In genomic region chr14:25420987-25421386, GRCm38 (mm10) we compare ENCODE assay signal across 8 mouse cellular contexts. TPM values are rescaled to one million over a fixed set of nuclear protein-coding genes. Genes with fewer than 3 reads are reported as not detected.
DNase-seq lines count a peak whose midpoint lies in the region; ATAC-seq lines count a peak whose summit lies in the region.

No protein-coding gene starts in this region.

- no peaks in the 10 kb centered on the region for H3K9me3 ChIP-seq in heart, embryonic 11.5 days (replicated peaks; ENCODE audit: control insufficient read depth, low read length)
- H3K9me3 ChIP-seq in kidney, embryonic 16.5 days (ENCODE audit: low read length): no peaks in the 10 kb centered on the region
- no peaks in the 10 kb centered on the region for H3K9me3 ChIP-seq in stomach, embryonic 14.5 days (ENCODE audit: control insufficient read depth, low read depth, low read length)

- 92% methylated on average over 1 of the region's 1 CpGs for WGBS in heart, embryonic 11.5 days (ENCODE audit: insufficient replicate concordance)
- 100% methylated on average over 1 of the region's 1 CpGs for WGBS in kidney, embryonic 16.5 days
- WGBS in stomach, embryonic 14.5 days: 100% methylated on average over 1 of the region's 1 CpGs

- no peak overlapping the region for H3K4me2 ChIP-seq in heart, embryonic 11.5 days
- H3K4me2 ChIP-seq in kidney, embryonic 16.5 days (replicated peaks; ENCODE audit: low read depth, low read length): no peak overlapping the region
- no peak overlapping the region for H3K4me2 ChIP-seq in stomach, embryonic 14.5 days (replicated peaks; ENCODE audit: low read depth, low read length)

- H3K27ac ChIP-seq in heart, embryonic 11.5 days (ENCODE audit: low read depth, low read length): peak overlapping the region; percentile 12; the same call in 1 of the 2 replicates
- peak overlapping the region; percentile 37 for H3K27ac ChIP-seq in kidney, embryonic 16.5 days (ENCODE audit: low read length)
- H3K27ac ChIP-seq in stomach, embryonic 14.5 days (ENCODE audit: low read length): peak overlapping the region; percentile 66

- ATAC-seq in heart, embryonic 11.5 days (replicated peaks; ENCODE audit: insufficient number of reproducible peaks, low FRiP score, low TSS enrichment): no peak
- ATAC-seq in kidney, embryonic 16.5 days (ENCODE audit: low FRiP score, low TSS enrichment): peak; percentile 39
- no peak; the same call in 1 of the 2 replicates for ATAC-seq in stomach, embryonic 14.5 days (ENCODE audit: insufficient number of reproducible peaks, insufficient read depth, low FRiP score, low read depth)

- peaks cover 45% of the 10 kb centered on the region for H3K4me1 ChIP-seq in heart, embryonic 11.5 days (ENCODE audit: control insufficient read depth, insufficient read depth, low read length)
- H3K4me1 ChIP-seq in kidney, embryonic 16.5 days (ENCODE audit: insufficient read depth, low read length): peaks cover 15% of the 10 kb centered on the region; the same call in 1 of the 2 replicates
- H3K4me1 ChIP-seq in stomach, embryonic 14.5 days (ENCODE audit: control insufficient read depth, insufficient read depth, low read length): peaks cover 27% of the 10 kb centered on the region

- no peak overlapping the region for H3K9ac ChIP-seq in heart, embryonic 11.5 days (ENCODE audit: low read depth, low read length)
- no peak overlapping the region; the same call in 1 of the 2 replicates for H3K9ac ChIP-seq in kidney, embryonic 16.5 days (replicated peaks; ENCODE audit: low read length)
- no peak overlapping the region for H3K9ac ChIP-seq in stomach, embryonic 14.5 days (replicated peaks; ENCODE audit: low read depth, low read length)

- peak; percentile 80 to 91 for DNase-seq in adrenal gland, adult (ENCODE audit: inconsistent age in 2 of 2, low spot score in 1 of 2)
- no peak for DNase-seq in adrenal gland, postnatal 4 days (ENCODE audit: low spot score in 2 of 2)
- peak; percentile 85 for DNase-seq in adrenal gland, postnatal 14 days
- no peak for DNase-seq in cerebellum, postnatal 36 days
- no peak for DNase-seq in testis, postnatal 10 days (ENCODE audit: low spot score)

- H3K4me3 ChIP-seq in heart, embryonic 11.5 days (ENCODE audit: low read depth, low read length): no peak overlapping the region
- no peak overlapping the region for H3K4me3 ChIP-seq in kidney, embryonic 16.5 days (ENCODE audit: low read length)
- no peak overlapping the region for H3K4me3 ChIP-seq in stomach, embryonic 14.5 days (ENCODE audit: low read depth, low read length)

- H3K27me3 ChIP-seq in heart, embryonic 11.5 days (ENCODE audit: control insufficient read depth, insufficient read depth, low read length): no peaks in the 10 kb centered on the region
- no peaks in the 10 kb centered on the region for H3K27me3 ChIP-seq in kidney, embryonic 16.5 days (ENCODE audit: insufficient read depth, low read length)
- H3K27me3 ChIP-seq in stomach, embryonic 14.5 days (ENCODE audit: control insufficient read depth, insufficient read depth, low read length): no peaks in the 10 kb centered on the region

- no peaks in the 10 kb centered on the region for H3K36me3 ChIP-seq in heart, embryonic 11.5 days (ENCODE audit: control insufficient read depth, insufficient read depth, low read length)
- H3K36me3 ChIP-seq in kidney, embryonic 16.5 days (ENCODE audit: insufficient read depth, low read length): no peaks in the 10 kb centered on the region
- H3K36me3 ChIP-seq in stomach, embryonic 14.5 days (ENCODE audit: control insufficient read depth, insufficient read depth, low read length): no peaks in the 10 kb centered on the region

RNA-seq across cellular contexts. Expression of gene Zmiz1, which starts 38.0 kb away (rescaled TPM):
- total RNA-seq in adrenal gland, postnatal 4 days (2021): 100 to 1,000 TPM; 105 to 122 TPM
- 96.4 and 96.9 TPM in 2 replicates for total RNA-seq in adrenal gland, postnatal 14 days (2021)
- polyA plus RNA-seq in heart, embryonic 11.5 days (2014; fragmentation: Nextera tagmentation; extraction: Ambion mirVana): 34.9 and 36.2 TPM in 2 replicates
- polyA plus RNA-seq in kidney, embryonic 16.5 days (2015; fragmentation: Nextera tagmentation; extraction: Ambion mirVana): 36.0 and 46.6 TPM in 2 replicates
- 43.9 and 45.3 TPM in 2 replicates for polyA plus RNA-seq in stomach, embryonic 14.5 days (2014; fragmentation: Nextera tagmentation; extraction: Ambion mirVana)

Comparison
In these comparisons a context has a peak if more than half of its experiments do, and no peak if none do; other contexts are left out.
1. DNase-seq: peak in adrenal gland, adult (2 of 2) and adrenal gland, postnatal 14 days (single experiment); none in adrenal gland, postnatal 4 days (0 of 2), cerebellum, postnatal 36 days (0 of 2) and testis, postnatal 10 days (single experiment).
2. H3K27ac ChIP-seq: peak in every context shown above with its lines; median percentile 66 in stomach, embryonic 14.5 days; 37 in kidney, embryonic 16.5 days; 12 in heart, embryonic 11.5 days.